Mouse (Mus musculus) testis, adult 2 months (tissue): ENCODE measurements around the gene Wnt4. TPM values are rescaled to one million over a fixed set of nuclear protein-coding genes. Genes with fewer than 3 reads are reported as not detected.

ENCODE experiments used
- H3K27ac ChIP-seq: fragments of 200-500 bp; 2 replicates; pipeline ENCODE4 v1.5.1; 2012; ENCODE audit warnings: low read depth, low read length; ENCODE audit not compliant: control insufficient read depth, insufficient read depth
- H3K27me3 ChIP-seq: fragments of 200-500 bp; 2 replicates; pipeline ENCODE4 v1.6.1; 2012; ENCODE audit warnings: mild to moderate bottlenecking, low read length, moderate library complexity; ENCODE audit not compliant: control insufficient read depth, insufficient read depth
- H3K36me3 ChIP-seq: fragments of 200-500 bp; 2 replicates; pipeline ENCODE4 v1.6.1; 2012; ENCODE audit warnings: mild to moderate bottlenecking, low read length; ENCODE audit not compliant: control insufficient read depth, insufficient read depth
- H3K4me1 ChIP-seq: fragments of 200-500 bp; 2 replicates; pipeline ENCODE4 v1.6.1; 2012; ENCODE audit warnings: low read length; ENCODE audit not compliant: control insufficient read depth, insufficient read depth
- H3K4me3 ChIP-seq: fragments of 200-500 bp; 2 replicates; pipeline ENCODE4 v1.5.1; 2012; ENCODE audit warnings: low read depth, mild to moderate bottlenecking, low read length, moderate library complexity, mixed read lengths; ENCODE audit not compliant: control insufficient read depth
- CTCF ChIP-seq: fragments of 200-500 bp; IDR thresholded peaks from 2 replicates; pipeline ENCODE4 v1.5.1; 2012; ENCODE audit warnings: low read depth, mild to moderate bottlenecking, inconsistent platforms, low read length, moderate library complexity; ENCODE audit not compliant: control insufficient read depth, insufficient read depth, insufficient replicate concordance
- POLR2A ChIP-seq: fragments of 200-500 bp; IDR thresholded peaks from 2 replicates; pipeline ENCODE4 v1.6.1; 2012; ENCODE audit warnings: low read depth, mild to moderate bottlenecking, inconsistent platforms, low read length, moderate library complexity; ENCODE audit not compliant: control insufficient read depth
- polyA plus RNA-seq: library from polyadenylated mRNA; depleted of rRNA; stranded (reverse); fragments of >200 nt; gene quantifications from 2 replicates; pipeline ENCODE4 v1.2.3, GENCODE M21; 2012

Wnt4 gene
- polyA plus RNA-seq, 1 experiment: 0.05 TPM

DNA sequence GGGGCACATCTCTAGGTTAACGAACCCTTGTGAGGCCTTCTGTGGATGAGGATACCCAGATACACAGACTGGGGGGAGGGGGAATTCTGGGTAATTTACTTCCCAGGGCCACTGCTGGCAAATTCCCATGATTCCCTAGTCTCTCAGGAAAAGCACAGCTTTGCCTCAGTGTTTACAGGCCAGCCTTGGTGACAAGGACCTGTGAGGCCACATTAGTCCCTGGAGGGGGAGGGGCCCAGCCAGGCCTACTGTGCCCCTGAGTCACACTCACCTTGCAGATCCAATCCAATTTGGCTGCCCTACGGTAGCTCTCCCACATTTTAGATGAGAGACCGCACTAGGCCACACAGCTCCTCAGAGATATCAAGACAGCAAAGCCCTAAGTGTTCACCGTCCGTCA is 12.2 kb upstream of the Wnt4 start:
- no peaks in the 10 kb centered on the region for H3K27me3 ChIP-seq

GRCm38 (mm10) chr4:137268541-137268940 is 8.7 kb upstream of the Wnt4 start:
- H3K4me3 ChIP-seq: no peak overlapping the region
- H3K4me1 ChIP-seq: no peaks in the 10 kb centered on the region
- TF ChIP-seq POLR2A: no peak
- no peak overlapping the region for H3K27ac ChIP-seq
- no peaks in the 10 kb centered on the region for H3K27me3 ChIP-seq
- H3K36me3 ChIP-seq: no peaks in the 10 kb centered on the region

More for the DNA sequence above, 12.2 kb upstream of the Wnt4 start:
- H3K4me1 ChIP-seq: no peaks in the 10 kb centered on the region
- no peak for TF ChIP-seq CTCF
- TF ChIP-seq POLR2A: no peak
- no peak overlapping the region for H3K27ac ChIP-seq
- H3K36me3 ChIP-seq: no peaks in the 10 kb centered on the region
- H3K4me3 ChIP-seq: no peak overlapping the region

- H3K4me1 ChIP-seq: no peaks in the 10 kb centered on the region
- no peak overlapping the region for H3K4me3 ChIP-seq
- TF ChIP-seq CTCF: no peak
- no peak for TF ChIP-seq POLR2A
- no peak overlapping the region for H3K27ac ChIP-seq
- H3K27me3 ChIP-seq: no peaks in the 10 kb centered on the region
- H3K36me3 ChIP-seq: no peaks in the 10 kb centered on the region
Measured at GRCm38 (mm10) chr4:137271856-137272255, 5.4 kb upstream of the Wnt4 start.

DNA sequence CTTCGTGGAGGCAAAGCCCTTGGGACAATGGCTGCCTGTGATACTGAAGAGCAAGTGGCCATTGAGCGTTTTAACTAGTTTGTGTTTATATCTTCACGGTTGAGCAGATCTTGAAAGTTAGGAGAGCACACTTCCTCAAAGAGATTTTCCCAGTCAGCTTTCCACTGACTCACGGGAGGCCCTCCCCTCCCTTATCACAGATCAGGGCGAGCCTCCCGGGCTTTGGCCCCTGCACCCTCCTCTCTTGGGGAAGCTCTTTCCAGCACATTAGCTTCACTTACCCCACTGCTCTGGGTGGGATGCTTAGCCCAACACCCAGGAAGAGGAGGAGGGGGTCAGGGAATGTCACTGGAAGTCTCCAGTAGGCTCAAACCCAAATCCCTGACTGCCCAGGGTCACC is 3.0 kb upstream of the Wnt4 start:
- H3K4me1 ChIP-seq: peaks cover 6% of the 10 kb centered on the region
- TF ChIP-seq CTCF: no peak
- no peak for TF ChIP-seq POLR2A
- no peaks in the 10 kb centered on the region for H3K36me3 ChIP-seq
- H3K4me3 ChIP-seq: no peak overlapping the region
- no peaks in the 10 kb centered on the region for H3K27me3 ChIP-seq
- no peak overlapping the region for H3K27ac ChIP-seq

DNA sequence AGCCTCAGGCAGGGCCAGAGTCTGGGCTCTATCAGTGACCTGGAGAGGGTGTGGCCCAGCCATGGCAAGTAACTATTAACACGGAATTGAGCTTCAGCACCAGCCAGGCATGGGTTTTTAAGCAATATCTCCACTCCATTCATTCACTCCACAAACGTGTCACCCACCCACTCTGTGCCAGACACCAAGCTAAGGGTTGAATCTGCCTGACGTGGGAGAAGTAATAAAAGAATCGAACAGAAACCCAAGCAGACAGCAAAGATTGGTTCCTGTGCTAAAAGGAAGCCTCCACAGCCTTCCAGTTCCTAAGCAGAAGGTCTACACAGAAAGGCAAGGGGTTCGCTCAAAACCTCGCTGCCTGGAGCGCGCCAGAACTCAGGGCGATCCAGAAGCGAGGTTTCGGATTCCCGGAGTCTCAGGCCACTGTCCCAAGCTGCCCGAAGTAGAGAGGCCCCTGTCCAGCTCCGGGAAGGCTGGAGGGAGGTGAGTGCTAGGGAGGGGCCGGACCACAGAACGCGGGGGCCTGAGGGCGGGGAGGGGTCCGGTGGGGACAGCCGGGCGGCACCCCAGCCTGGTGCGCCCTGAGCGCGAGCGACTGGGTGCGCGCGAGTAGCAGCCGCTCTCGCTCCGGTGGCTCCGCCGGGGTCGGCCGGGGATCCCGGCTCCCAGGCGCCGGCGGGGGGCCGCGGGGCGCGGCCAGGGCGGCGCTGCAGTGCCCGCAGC is 685 bp upstream of the Wnt4 start:
- TF ChIP-seq POLR2A (no peak), CTCF (no peak)
- H3K36me3 ChIP-seq: no peaks in the 10 kb centered on the region
- peak overlapping the region; percentile 35; the same call in 1 of the 2 replicates for H3K4me3 ChIP-seq
- peaks cover 6% of the 10 kb centered on the region for H3K4me1 ChIP-seq
- H3K27me3 ChIP-seq: no peaks in the 10 kb centered on the region
- H3K27ac ChIP-seq: no peak overlapping the region

DNA sequence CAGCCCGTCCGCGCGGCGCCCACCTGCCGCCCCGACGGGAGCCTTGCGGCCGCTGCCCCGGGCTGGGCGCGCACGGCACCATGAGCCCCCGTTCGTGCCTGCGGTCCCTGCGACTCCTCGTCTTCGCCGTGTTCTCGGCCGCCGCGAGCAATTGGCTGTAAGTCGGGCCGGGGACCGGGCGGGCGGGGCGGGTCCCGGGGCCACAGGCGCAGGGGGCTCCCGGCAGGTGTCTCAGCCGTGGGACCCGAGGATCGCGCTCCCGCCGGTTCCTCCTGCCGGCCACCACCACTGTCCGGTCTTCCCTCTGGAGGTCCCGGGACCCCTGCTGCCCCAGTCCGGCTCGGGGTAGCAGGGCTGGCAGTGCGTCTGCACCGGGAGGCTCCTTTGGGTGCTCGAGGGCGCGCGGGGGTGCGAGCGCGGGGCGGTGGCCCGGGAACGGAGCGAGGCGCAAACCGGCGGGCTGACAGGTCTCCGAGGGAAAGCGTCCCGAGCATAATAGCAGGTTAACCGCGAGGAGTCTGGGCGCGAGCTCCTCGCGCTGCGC is 383 bp downstream of the Wnt4 start:
- peak overlapping the region; percentile 50 for H3K4me3 ChIP-seq
- no peaks in the 10 kb centered on the region for H3K27me3 ChIP-seq
- peaks cover 6% of the 10 kb centered on the region for H3K4me1 ChIP-seq
- H3K36me3 ChIP-seq: no peaks in the 10 kb centered on the region
- TF ChIP-seq POLR2A: no peak
- TF ChIP-seq CTCF: no peak
- no peak overlapping the region for H3K27ac ChIP-seq

- no peak for TF ChIP-seq POLR2A
- TF ChIP-seq CTCF: no peak
- Histone ChIP-seq H3K36me3 (no peaks in the 10 kb centered on the region), H3K27ac (no peak overlapping the region), H3K27me3 (no peaks in the 10 kb centered on the region), H3K4me3 (peak overlapping the region; percentile 50), H3K4me1 (peaks cover 6% of the 10 kb centered on the region)
Measured at GRCm38 (mm10) chr4:137278144-137279040, 1.1 kb downstream of the Wnt4 start.
